21 mouse cellular contexts compared by ENCODE assay signal in genomic region chr16:97929520-97929919, GRCm38 (mm10). TPM values are rescaled to one million over a fixed set of nuclear protein-coding genes. Genes with fewer than 3 reads are reported as not detected.
DNase-seq lines count a peak whose midpoint lies in the region; ATAC-seq and TF ChIP-seq lines count a peak whose summit lies in the region.
"Had no signal": no experiment of that assay in that cellular context is flagged by ENCODE, and none has a peak within 500 bp of the region (broad histone marks: within the 10 kb centered on the region; RNA-seq: fewer than 3 reads in every experiment).

No protein-coding gene starts in this region.

- H3K4me3 ChIP-seq in heart, embryonic 11.5 days (ENCODE audit: low read depth, low read length) = no peak overlapping the region
- no peak overlapping the region for H3K4me3 ChIP-seq in lung, adult 2 months (replicated peaks; ENCODE audit: extremely low read depth, low read depth, low read length)
- H3K4me3 ChIP-seq in forebrain, embryonic 14.5 days (ENCODE audit: low read depth, low read length) = no peak overlapping the region
- H3K4me3 ChIP-seq: embryonic facial prominence, embryonic 10.5 days; megakaryocyte, embryonic 14.5 days; midbrain, embryonic 15.5 days; neural tube, embryonic 15.5 days; stomach, embryonic 15.5 days had no signal

- H3K27ac ChIP-seq in heart, embryonic 11.5 days (ENCODE audit: low read depth, low read length) = no peak overlapping the region
- no peak overlapping the region for H3K27ac ChIP-seq in forebrain, embryonic 14.5 days (ENCODE audit: low read depth, low read length)
- H3K27ac ChIP-seq: embryonic facial prominence, embryonic 10.5 days; liver, embryonic 14.5 days; midbrain, embryonic 15.5 days; neural tube, embryonic 15.5 days; stomach, embryonic 15.5 days had no signal

- H3K36me3 ChIP-seq in heart, embryonic 11.5 days (ENCODE audit: control insufficient read depth, insufficient read depth, low read length) = no peaks in the 10 kb centered on the region
- no peaks in the 10 kb centered on the region for H3K36me3 ChIP-seq in forebrain, embryonic 14.5 days (ENCODE audit: control insufficient read depth, insufficient read depth, low read length)
- H3K36me3 ChIP-seq: embryonic facial prominence, embryonic 10.5 days; midbrain, embryonic 15.5 days; neural tube, embryonic 15.5 days; stomach, embryonic 15.5 days had no signal

- no peak overlapping the region for H3K4me2 ChIP-seq in heart, embryonic 11.5 days
- no peak overlapping the region for H3K4me2 ChIP-seq in forebrain, embryonic 14.5 days (ENCODE audit: low read length)
- H3K4me2 ChIP-seq: midbrain, embryonic 15.5 days; neural tube, embryonic 15.5 days; stomach, embryonic 15.5 days had no signal

- 53% methylated on average over 1 of the region's 1 CpGs for WGBS in heart, embryonic 11.5 days (ENCODE audit: insufficient replicate concordance)
- WGBS in lung, adult 2 months = 47% methylated on average over 1 of the region's 1 CpGs
- 42% methylated on average over 1 of the region's 1 CpGs for WGBS in forebrain, embryonic 14.5 days

- 0 out of 2 replicates have a peak, but pooled peaks cover 8% of the 10 kb centered on the region for H3K4me1 ChIP-seq in heart, embryonic 11.5 days (ENCODE audit: control insufficient read depth, insufficient read depth, low read length)
- no peaks in the 10 kb centered on the region for H3K4me1 ChIP-seq in lung, adult 2 months (ENCODE audit: control insufficient read depth, insufficient read depth, low read length)
- H3K4me1 ChIP-seq in forebrain, embryonic 14.5 days (ENCODE audit: control insufficient read depth, insufficient read depth, low read length) = no peaks in the 10 kb centered on the region
- H3K4me1 ChIP-seq: embryonic facial prominence, embryonic 10.5 days; midbrain, embryonic 15.5 days; neural tube, embryonic 15.5 days; stomach, embryonic 15.5 days had no signal

- no peak for TF ChIP-seq POLR2A in lung, adult 2 months (IDR thresholded peaks at IDR 0.05; ENCODE audit: borderline replicate concordance, extremely low read depth, low read depth, low read length)

- H3K27me3 ChIP-seq in heart, embryonic 11.5 days (ENCODE audit: control insufficient read depth, insufficient read depth, low read length) = no peaks in the 10 kb centered on the region; the same call in 1 of the 2 replicates
- no peaks in the 10 kb centered on the region for H3K27me3 ChIP-seq in forebrain, embryonic 14.5 days (replicated peaks; ENCODE audit: control insufficient read depth, insufficient read depth, low read length)
- H3K27me3 ChIP-seq: midbrain, embryonic 15.5 days; neural tube, embryonic 15.5 days; stomach, embryonic 15.5 days had no signal

- no peak for TF ChIP-seq CTCF in lung, adult 2 months (IDR thresholded peaks at IDR 0.05; ENCODE audit: insufficient read depth, low read length)

- DNase-seq in adrenal gland, adult 2 months = peak; percentile 19
- no peak for DNase-seq in adrenal gland, postnatal 10 days
- DNase-seq in heart, adult 8-10 months (ENCODE audit: low spot score) = peak; percentile 42
- DNase-seq in lung, postnatal 36 days = peak; percentile 30
- DNase-seq in lung, adult 2 months = no peak
- peak; percentile 51 to 70 for DNase-seq in kidney, postnatal 25 days
- no peak for DNase-seq in forebrain, embryonic 14.5 days (ENCODE audit: low spot score)
- DNase-seq: adrenal gland, adult 8-10 months; cerebellum, adult 9-10 months; right cerebral cortex, postnatal 25 days; thymus, adult 18-20 months had no signal

- H3K9ac ChIP-seq in heart, embryonic 11.5 days (ENCODE audit: low read depth, low read length) = no peak overlapping the region
- no peak overlapping the region for H3K9ac ChIP-seq in forebrain, embryonic 14.5 days (ENCODE audit: low read length)
- H3K9ac ChIP-seq: liver, embryonic 14.5 days; midbrain, embryonic 15.5 days; neural tube, embryonic 15.5 days; stomach, embryonic 15.5 days had no signal

- no peak for ATAC-seq in heart, embryonic 11.5 days (replicated peaks; ENCODE audit: insufficient number of reproducible peaks, low FRiP score, low TSS enrichment)
- ATAC-seq in forebrain, embryonic 14.5 days = no peak
- ATAC-seq: hindbrain, embryonic 16.5 days; intestine, embryonic 16.5 days; lung, postnatal 0 days; midbrain, embryonic 15.5 days had no signal

- H3K9me3 ChIP-seq in heart, embryonic 11.5 days (replicated peaks; ENCODE audit: control insufficient read depth, low read length) = no peaks in the 10 kb centered on the region
- no peaks in the 10 kb centered on the region for H3K9me3 ChIP-seq in forebrain, embryonic 14.5 days (replicated peaks; ENCODE audit: control insufficient read depth, low read length)
- H3K9me3 ChIP-seq: embryonic facial prominence, embryonic 10.5 days; megakaryocyte, embryonic 14.5 days; midbrain, embryonic 15.5 days; neural tube, embryonic 15.5 days; stomach, embryonic 15.5 days had no signal

RNA-seq across cellular contexts. Expression of gene C2cd2, which starts 32.9 kb away (rescaled TPM):
- total RNA-seq in adrenal gland, adult 2 months (2021) = 10 to 100 TPM; 17.9 to 29.6 TPM
- polyA plus RNA-seq in adrenal gland, adult 2 months (2012; rRNA removed) = 68.3 and 73.3 TPM in 2 replicates
- total RNA-seq in adrenal gland, postnatal 10 days (2021) = 10 to 100 TPM; 35.3 to 39.4 TPM
- 10 to 100 TPM; 18.7 to 27.2 (median 24.4) TPM for total RNA-seq in heart, adult 8-10 months (2022)
- 14.6 and 16.2 TPM in 2 replicates for polyA plus RNA-seq in heart, embryonic 11.5 days (2014; fragmentation: Nextera tagmentation; extraction: Ambion mirVana)
- 32.7 and 47.3 TPM in 2 replicates for polyA plus RNA-seq in lung, adult 2 months (2012; rRNA removed)
- 10.2 and 12.4 TPM in 2 replicates for polyA plus RNA-seq in forebrain, embryonic 14.5 days (2014; fragmentation: Nextera tagmentation; extraction: Ambion mirVana)

RNA-seq across cellular contexts. Expression of gene Zbtb21, which starts 32.9 kb away (rescaled TPM):
- total RNA-seq in adrenal gland, adult 2 months (2021) = 10 to 100 TPM; 24.2 to 50.0 TPM
- polyA plus RNA-seq in adrenal gland, adult 2 months (2012; rRNA removed) = 16.1 and 16.7 TPM in 2 replicates
- total RNA-seq in adrenal gland, postnatal 10 days (2021) = 10 to 100 TPM; 25.5 to 29.6 TPM
- 10 to 100 TPM in 3 of 4 experiments, 1 to 10 TPM in 1; 7.3 to 10.4 (median 10.2) TPM for total RNA-seq in heart, adult 8-10 months (2022)
- 10.4 and 11.2 TPM in 2 replicates for polyA plus RNA-seq in heart, embryonic 11.5 days (2014; fragmentation: Nextera tagmentation; extraction: Ambion mirVana)
- 15.2 and 18.3 TPM in 2 replicates for polyA plus RNA-seq in lung, adult 2 months (2012; rRNA removed)
- polyA plus RNA-seq in forebrain, embryonic 14.5 days (2014; fragmentation: Nextera tagmentation; extraction: Ambion mirVana) = 12.5 TPM in 2 replicates

Comparison
In these comparisons a context has a peak if more than half of its experiments do, and no peak if none do; other contexts are left out.
1. DNase-seq: peak in adrenal gland, adult 2 months (single experiment), heart, adult 8-10 months (single experiment), lung, postnatal 36 days (single experiment) and kidney, postnatal 25 days (2 of 2); none in adrenal gland, postnatal 10 days (single experiment), lung, adult 2 months (single experiment) and forebrain, embryonic 14.5 days (single experiment).